Mouse (Mus musculus): Measurements from ENCODE around the gene Pcif1.

DNA sequence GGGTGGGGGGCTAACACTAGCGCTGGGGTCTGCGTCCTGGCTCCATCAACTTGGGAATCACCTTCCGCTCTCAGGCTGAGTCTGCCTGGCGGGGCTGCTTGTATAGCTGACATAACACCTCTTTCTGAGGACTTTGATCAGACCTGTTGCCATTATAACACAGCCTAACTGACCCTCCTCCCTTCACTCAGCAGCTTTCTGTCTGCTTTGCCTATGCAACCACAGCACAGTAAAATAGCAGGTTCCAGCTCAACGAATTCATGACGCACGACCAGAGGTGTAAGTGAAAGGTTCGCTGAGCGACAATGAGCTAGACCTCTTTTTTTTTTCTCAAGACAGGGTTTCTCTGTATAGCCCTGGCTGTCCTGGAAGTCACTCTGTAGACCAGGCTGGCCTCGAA is 48.1 kb upstream of the Pcif1 start:
- TF ChIP-seq CTCF (IDR thresholded peaks at IDR 0.05), result no peak
- no peak for TF ChIP-seq EP300 (IDR thresholded peaks at IDR 0.05; ENCODE audit: insufficient read depth, low read depth, low read length)
- TF ChIP-seq POLR2A (IDR thresholded peaks at IDR 0.05; ENCODE audit: insufficient read depth, low read depth, low read length), result no peak

Data from heart, adult 2 months (tissue).